Mouse (Mus musculus) left cerebral cortex, postnatal 10 days (tissue): ENCODE results near the gene Arid2. TPM values are rescaled to one million over a fixed set of nuclear protein-coding genes. Genes with fewer than 3 reads are reported as not detected.

ENCODE experiments used
- DNase-seq, 2 experiments: peaks; one replicate each; pipeline ENCODE4 v3.0.0; 2021 to 2022; ENCODE audit warnings: low spot score in 2 of 2, mixed read lengths in 1 of 2; ENCODE audit errors: extremely low spot score in 1 of 2
- intact Hi-C: fragments of 180-260 bp; cut with DNase I; formaldehyde crosslinking; loops from one replicate; pipeline ENCODE4 v1.15.1; 2025
- total RNA-seq, 2 experiments: library from RNA; stranded (reverse); gene quantifications; 2 replicates each; pipeline ENCODE4 v1.2.3; 2021

Arid2 gene
- total RNA-seq, 2 experiments from 2014 or later: 44.1 to 44.9 TPM

DNA sequence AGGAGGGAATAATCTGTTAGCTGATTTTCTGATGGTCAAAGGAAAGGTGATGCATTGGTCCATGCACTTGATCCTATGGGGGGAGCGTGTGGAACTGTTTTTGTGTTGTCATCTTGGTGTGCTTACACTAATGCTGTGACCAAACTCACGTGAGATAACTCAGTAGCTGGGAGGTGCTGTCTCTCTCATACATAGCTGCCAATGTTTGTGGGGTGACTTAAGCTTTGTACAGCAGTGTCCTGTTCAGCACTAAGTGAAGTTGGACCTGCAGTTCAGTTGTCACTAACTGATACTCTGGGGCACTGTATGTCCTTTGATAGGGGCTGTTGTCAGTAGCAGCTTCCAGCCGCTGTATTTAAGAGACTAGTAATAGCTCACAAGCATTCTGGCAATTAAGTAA, 43.2 kb downstream of the Arid2 start:
- intact Hi-C loops: no loop called here
- DNase-seq: no peak

DNA sequence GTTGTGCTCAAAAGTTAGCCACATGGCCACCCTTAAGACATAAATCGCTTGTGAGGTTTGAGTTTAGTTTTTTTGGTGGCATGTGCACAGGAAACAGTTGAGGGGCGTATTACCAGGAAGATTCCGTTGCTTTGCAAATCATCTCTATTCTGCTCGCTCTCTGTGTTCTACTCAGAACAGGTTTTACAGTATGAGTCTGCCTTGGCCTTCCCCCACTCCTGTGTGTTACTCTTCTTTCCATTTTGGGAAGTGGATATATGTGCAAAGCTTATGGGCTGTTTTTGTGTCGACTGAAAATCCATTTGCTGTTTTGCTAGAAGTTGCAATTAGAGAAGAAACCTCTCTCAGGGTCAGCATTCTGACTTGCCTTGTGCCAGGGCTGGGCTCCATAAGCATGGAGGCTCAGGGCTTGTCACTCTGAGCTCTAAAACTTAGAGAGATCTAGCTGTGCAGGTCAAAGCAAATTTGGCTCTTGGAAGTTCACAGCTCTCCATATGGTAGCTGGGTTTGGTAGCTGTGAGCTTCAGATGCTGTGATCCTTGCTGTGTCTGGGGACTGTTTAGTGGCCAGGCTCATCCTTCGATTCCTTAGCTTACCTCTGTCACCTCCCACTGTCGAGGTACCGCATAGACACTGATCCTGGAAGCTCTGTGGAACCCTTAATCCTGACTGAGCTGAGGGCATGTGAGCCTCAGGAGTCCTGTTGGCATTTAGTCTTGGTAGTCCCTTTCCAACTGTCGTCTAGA, 45.3 kb downstream of the Arid2 start:
- DNase-seq: no peak
- intact Hi-C loops: no loop called here

- DNase-seq: no peak
- intact Hi-C loops: no loop called here
Measured at GRCm38 (mm10) chr15:96333350-96333749, 46.0 kb downstream of the Arid2 start.

GRCm38 (mm10) chr15:96340924-96341323, 53.6 kb downstream of the Arid2 start:
- intact Hi-C loops: no loop called here
- DNase-seq: no peak

DNA sequence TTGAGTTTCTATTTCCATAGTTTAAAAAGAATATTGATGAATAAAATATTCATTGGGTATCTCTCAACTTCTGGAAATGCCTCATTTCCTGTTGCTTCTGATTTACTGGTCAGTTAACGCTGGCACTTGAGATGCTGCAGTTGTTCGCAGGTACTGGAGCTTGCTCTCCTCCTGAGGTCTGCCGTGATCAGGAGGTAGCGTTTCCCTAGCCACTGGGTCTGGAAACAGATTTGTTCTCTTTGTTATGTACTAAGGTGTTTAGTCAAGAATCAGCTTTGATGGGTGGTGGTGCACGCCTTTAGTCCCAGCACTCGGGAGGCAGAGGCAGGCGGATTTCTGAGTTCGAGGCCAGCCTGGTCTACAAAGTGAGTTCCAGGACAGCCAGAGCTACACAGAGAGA, 54.8 kb downstream of the Arid2 start:
- no peak for DNase-seq
- intact Hi-C loops: no loop called here

- intact Hi-C loops: no loop called here
- DNase-seq: no peak
Measured at GRCm38 (mm10) chr15:96342871-96343270, 55.6 kb downstream of the Arid2 start.

- DNase-seq: no peak
- intact Hi-C loops: no loop called here
Measured at GRCm38 (mm10) chr15:96344591-96345285, 57.4 kb downstream of the Arid2 start.

DNA sequence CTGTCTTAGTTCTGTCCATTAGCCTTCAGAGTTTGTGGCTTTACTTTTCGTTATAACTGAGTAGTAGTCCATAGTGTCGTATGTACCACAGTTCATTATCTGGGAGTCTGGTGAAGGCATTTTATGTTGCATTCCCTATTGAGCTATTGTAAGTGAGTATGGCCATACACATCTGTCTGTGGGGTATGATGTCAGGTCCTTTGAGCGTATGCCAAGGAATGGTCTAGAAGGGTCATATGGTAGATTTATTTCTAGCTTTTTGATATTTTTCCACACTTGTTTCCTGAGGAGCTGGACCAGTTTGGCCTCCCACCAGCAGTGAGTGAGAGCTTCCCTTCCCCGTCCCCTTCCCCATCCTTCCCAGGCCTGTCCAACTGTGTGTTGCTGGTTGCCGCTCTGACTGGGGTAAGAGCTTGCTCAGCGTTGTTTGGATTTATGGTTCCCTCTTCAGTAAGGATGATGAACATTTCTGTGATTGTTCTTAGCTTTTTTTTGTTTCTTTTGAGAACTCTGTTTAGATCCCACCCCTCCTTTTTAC, 58.1 kb downstream of the Arid2 start:
- no peak for DNase-seq
- intact Hi-C loops: no loop called here

- no peak for DNase-seq
- intact Hi-C loops: no loop called here
Measured at GRCm38 (mm10) chr15:96351432-96351831, 64.1 kb downstream of the Arid2 start.

DNA sequence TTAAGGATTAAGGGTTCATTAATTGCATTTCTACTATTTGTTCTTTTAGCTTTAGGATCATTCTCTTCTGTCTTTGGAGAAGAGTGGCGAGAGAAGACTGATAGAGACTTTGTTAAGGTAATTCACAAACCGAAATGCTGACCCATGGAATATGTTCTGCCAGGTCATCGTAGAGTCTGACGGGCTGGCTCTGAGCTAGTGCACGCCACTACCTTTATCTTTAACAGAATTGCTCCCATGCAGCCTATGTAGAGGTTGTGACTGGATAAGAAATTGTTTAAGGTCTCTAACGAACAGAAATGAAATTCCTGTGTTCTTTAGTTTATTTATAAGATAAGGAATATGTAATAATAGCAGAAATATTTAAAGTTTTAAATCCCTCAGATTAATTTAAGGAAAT, 71.6 kb downstream of the Arid2 start:
- DNase-seq: no peak
- intact Hi-C loops: no loop called here

DNA sequence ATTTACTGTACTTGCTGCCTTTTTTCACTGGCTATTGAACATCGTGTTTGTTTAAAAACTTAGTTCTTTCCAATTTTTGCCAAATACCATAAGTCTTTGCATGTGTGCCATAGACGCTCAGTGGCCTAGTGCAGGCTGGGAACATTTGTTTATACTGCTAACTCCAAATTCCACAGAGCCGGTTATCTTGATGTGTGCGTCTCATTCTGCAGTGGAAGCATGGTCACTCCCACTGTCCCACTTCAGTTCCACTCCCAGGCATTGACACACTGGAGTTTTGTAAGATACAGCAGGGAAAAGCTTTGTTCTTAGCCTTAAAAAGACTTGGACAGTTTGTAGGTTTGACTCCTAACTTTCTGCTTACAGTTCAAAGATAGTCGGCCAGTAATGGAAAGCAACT, 73.3 kb downstream of the Arid2 start:
- DNase-seq: no peak
- intact Hi-C loops: no loop called here

DNA sequence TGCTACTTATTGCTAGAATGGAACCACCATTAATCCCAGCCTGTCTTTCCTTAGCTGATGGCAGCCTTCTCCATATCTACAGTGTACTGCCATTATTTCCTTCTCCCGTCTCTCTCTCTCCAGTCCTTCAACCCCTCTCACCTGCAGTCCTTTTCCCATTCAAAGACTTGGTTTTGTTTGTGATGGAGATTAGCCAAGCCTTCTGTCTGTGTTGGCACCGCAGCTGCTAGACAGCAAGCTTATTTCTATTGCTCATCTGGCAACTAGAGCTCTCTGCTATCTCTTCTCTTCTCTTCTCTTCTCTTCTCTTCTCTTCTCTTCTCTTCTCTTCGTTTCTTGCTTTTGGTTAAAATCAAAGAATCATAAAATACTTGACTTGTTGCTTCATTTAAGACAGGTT, 78.0 kb downstream of the Arid2 start:
- no peak for DNase-seq
- intact Hi-C loops: no loop called here

DNA sequence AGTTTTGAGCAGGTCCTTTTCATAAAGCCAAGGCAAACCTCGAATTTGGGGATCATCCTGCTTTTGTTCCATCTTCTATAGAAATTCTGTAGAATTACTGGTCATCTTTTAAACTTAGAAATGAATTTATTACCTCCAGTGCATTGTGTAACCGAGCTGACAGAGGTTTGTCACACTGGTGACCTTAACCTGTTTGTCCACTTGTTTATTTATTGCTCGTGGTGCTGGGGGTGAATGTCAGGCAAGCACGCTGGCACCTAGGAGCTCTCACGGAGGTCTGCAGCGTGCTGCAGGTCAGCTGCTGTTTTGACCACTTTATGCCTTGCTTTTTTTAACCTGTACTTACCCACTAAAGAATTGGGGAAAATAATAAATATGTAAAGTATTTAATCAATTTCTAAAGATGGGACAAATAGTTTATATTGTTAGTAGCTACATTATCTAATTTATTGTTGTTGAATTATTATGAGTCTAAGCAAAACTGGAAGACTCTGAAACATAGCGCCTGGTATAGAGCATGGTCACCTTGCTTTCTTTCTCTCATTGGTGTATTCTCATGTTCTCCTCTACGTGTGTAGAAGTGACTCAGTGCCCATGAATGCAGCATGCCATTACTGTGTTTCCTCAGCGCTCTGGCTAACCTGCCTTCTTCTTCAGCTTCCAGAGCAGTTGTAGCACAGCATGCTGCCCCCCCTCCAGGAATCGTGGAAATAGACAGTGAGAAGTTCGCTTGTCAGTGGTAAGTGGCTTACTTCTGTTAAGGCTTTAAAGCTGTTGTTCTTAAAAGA, 79.1 kb downstream of the Arid2 start:
- intact Hi-C loops: no loop called here
- no peak for DNase-seq

DNA sequence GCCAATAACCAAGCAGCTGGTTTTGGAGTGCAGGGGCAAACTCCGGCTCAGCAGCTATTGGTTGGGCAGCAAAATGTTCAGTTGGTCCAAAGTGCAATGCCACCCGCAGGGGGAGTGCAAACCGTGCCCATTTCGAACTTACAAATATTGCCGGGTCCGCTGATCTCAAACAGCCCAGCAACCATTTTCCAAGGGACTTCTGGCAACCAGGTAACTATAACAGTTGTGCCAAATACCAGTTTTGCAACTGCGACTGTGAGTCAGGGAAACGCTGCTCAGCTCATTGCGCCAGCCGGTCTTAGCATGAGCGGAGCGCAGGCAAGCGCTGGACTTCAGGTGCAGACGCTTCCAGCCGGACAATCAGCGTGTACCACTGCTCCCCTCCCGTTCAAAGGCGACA, 84.0 kb downstream of the Arid2 start:
- no peak for DNase-seq
- intact Hi-C loops: no loop called here

- intact Hi-C loops: no loop called here
- no peak for DNase-seq
Measured at GRCm38 (mm10) chr15:96372628-96373027, 85.3 kb downstream of the Arid2 start.

DNA sequence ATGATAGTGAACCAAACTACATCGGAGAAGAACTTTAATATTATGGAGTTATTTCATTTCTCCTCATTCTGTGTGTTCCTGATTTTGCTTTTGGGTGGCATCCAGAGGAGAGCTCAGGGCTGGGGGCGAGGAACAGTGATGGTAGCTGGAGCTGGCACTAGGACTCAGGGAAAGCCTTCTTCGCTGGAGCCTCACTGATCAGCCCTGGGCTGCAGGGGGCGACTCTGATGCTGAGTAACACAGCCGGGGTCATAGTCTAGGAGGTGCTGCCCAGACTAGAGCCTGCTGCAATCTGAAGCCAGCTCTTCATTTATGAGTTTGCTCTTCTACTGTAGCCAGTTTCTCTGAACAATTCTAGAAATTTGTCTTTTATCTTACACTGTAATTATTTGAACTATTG, 85.8 kb downstream of the Arid2 start:
- intact Hi-C loops: no loop called here
- no peak for DNase-seq

DNA sequence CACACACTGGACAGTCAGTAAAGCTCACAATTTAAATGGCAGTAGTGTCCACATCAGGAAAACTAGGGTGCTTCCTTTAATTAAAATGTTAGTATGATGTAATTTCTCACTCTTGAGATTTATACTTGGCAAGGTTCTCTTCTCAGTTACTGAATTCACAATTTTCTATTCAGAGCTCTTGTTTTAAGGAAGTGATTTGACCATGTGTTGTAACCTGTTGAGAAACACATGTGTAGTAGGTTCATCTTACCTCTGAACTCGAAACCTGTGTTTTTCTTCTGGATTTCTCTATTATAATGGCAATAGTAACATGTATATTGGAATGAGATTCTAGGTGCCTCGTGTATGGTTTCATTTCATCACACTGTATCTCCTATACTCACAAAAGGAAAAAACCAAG, 88.9 kb downstream of the Arid2 start:
- no peak for DNase-seq
- intact Hi-C loops: no loop called here

DNA sequence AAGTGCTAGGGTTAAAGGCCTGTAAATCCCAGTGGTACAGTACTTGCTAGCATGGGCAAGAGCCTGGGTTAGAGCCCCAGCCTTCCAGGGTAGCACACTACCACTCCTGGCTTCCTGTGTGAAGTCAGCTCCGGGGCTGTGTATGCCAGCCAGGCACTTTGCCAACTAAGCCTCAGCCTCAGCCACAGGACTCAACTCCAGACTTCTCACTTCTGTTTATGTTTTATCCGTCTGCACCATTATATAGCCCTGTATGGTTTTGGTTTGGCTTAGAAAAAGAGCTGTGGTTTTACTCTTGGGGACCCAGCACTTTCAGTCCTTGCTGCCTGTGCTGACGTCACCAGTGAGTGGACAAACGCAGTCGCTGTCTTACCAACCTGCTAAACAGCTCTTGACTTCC, 89.9 kb downstream of the Arid2 start:
- intact Hi-C loops: no loop called here
- peak in 1 of 2 experiments; percentile 37 for DNase-seq

- DNase-seq: no peak
- intact Hi-C loops: no loop called here
Measured at GRCm38 (mm10) chr15:96377701-96378100, 90.4 kb downstream of the Arid2 start.

- intact Hi-C loops: no loop called here
Measured at GRCm38 (mm10) chr15:96382223-96382622, 94.9 kb downstream of the Arid2 start.

More at GRCm38 (mm10) chr15:96382223-96382622, 94.9 kb downstream of the Arid2 start:
- no peak for DNase-seq
